Mouse (Mus musculus) heart, adult 11 months (tissue): ENCODE results near the gene Sgsm3.

Experiments used
- DNase-seq: peaks from one replicate; pipeline ENCODE4 v3.0.0; 2022

The Sgsm3 gene

DNA sequence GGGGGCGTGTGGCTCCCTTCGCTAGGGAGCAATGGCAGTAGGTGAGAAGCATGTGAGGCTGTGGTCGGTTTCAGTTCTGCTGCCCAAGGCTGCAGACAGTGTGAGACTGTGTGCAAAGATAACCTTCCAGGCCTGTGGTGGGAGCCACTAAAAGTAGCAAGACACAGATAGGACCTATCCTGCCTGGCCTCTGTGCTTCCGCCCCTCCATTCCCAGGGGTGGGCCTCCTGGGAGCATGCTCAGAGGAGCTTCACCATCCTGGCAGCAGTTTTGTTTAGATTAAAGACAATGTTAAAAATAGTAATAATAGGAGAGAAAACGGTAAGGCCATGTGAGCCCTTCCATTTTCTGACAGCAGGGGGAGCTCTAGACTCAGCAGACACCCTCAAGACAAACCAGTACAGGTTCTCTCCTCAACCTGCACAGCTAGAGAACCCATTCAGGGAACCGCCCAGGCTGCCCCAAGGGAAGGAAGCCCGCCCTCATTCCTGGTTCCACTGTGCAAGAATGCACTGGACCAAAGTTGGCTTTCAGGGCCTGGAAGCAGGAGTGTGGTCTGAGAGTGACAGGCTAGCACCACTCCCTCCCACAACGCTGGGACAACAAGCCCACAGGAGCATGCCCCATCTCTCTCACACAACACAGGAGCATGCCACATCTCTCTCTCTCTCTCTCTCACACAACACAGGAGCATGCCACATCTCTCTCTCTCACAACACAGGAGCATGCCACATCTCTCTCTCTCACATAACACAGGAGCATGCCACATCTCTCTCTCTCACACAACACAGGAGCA, 50.0 kb downstream of the Sgsm3 start:
- DNase-seq, result peak; percentile 96

GRCm38 (mm10) chr15:81030891-81031425, 53.4 kb downstream of the Sgsm3 start:
- peak; percentile 90 for DNase-seq

GRCm38 (mm10) chr15:81031611-81032010, 54.0 kb downstream of the Sgsm3 start:
- DNase-seq, result peak; percentile 95

GRCm38 (mm10) chr15:81032941-81033629, 55.5 kb downstream of the Sgsm3 start:
- no peak for DNase-seq

DNA sequence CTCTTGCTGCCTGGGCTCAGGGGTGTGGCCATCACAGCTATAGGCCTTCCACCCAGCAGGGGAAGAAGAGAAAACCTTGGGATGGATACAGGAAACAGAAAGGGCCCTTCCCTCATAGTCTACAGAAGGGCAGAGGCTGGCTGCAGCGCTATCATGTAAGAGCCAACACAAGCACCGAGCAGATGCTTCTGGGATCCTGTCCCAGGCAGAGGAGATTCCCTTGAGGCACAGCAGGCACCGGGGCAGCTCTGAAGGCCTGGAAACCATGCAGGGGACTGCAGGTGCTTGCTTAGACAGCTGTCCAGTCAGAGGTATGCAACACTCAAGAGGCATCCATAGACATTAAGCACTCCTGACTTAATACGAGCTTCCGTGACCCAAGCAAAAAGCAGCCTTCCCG, 56.6 kb downstream of the Sgsm3 start:
- no peak for DNase-seq

DNA sequence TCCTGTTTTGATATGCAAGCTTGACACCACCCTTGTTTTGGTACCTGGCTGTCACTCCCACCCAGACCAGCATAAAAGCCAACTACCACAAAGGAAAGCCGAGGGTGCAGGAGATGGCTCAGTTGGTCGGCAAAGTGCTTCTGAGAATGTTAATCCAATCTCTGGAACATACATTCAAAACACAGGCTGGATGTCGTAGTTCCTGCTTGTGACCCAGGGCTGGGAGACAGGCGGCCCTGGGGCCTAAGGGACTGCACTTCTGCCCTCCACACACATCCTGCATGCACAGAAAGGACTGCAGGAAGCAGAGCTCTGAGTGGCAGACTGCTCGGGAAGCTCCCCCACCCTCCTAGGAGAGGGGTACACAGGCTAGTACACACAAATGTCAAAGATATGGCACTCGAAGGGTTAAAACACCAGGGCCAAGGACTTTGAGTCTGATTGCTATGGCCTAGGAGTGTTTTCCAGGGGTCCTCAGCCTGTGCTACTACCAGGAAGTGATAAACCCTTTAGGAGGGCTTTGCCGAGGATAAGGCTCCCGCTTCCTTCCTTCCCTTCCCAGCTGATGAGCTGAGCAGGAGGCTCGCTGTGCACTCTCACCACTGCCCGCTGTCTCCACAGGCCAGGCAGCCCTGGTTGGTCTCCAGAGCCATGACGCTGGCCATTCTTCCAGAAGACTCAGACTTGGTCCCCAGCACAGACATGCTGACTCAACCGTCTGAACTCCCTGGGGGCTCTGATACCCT, 58.0 kb downstream of the Sgsm3 start:
- DNase-seq, result peak; percentile 97

- no peak for DNase-seq
These were observed 60.9 kb downstream of the Sgsm3 start for GRCm38 (mm10) chr15:81038419-81038818.

DNA sequence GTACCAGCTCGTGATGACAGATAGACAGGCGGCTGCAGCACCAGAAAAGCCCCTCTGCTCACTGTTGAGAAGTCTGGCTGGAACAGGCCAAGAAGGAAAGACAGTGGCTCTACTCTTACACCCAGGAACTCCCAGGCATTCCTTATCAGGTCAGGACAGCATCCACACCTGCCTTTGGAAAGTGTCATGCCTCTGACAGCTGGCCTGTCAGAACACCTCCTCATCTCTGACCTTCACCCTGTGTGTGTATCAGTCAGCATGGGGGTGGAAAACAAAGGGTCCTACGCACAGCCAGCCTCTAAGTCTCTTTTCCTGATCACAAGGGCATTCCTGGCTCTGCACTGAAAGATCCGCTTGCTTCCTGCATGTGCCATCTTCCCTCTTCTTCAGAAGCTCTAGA, 64.2 kb downstream of the Sgsm3 start:
- DNase-seq, result no peak

DNA sequence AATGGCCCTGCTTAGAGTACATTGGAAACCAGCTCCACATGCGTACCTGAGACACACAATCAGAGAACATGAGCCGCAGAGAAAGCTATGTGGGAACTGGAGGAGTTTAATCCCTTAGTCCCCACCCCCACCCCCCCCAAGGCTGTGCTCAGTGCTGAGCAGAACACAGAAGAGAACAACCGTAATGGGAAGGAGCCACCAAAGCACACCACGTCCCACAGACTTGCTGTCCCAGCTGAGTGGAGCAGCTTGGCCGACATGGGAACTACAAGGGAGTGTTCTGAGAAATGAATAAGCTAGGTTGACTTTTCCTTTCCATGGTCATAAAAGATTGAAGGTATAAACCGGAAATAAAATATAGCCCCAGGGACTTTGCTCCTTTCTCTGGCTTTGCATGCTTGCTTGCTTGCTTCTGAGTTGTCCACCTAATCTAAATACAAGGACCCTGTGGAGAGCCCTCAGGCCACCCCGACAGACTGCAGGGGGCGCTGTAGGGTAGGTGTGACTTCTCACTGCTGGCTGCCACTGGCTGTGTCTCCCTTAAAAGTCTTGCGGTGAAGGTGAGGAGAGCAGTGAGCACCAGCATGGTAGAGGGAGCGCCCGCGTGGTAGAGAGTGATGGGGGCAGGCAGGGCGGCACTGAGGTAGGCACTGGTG, 64.8 kb downstream of the Sgsm3 start:
- DNase-seq, result no peak

DNA sequence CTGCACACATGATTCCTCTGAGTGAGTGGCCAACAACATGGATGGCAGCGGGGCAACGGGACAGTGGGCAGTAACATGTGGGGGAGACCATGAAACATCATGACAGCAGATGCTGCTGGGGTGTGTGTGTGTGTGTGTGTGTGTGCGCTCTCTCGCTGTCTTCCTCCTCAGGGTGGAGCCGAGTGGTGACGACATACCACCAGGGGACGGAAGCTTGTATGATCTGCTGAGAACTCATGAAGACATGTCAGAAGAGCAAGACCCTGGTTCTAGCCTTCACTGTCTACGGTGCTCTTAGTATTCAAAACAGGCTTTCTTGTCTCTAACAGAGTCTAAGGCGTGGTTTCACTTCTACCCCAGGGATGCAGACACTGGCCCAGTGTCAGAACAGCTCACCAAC, 66.9 kb downstream of the Sgsm3 start:
- peak; percentile 93 for DNase-seq

DNA sequence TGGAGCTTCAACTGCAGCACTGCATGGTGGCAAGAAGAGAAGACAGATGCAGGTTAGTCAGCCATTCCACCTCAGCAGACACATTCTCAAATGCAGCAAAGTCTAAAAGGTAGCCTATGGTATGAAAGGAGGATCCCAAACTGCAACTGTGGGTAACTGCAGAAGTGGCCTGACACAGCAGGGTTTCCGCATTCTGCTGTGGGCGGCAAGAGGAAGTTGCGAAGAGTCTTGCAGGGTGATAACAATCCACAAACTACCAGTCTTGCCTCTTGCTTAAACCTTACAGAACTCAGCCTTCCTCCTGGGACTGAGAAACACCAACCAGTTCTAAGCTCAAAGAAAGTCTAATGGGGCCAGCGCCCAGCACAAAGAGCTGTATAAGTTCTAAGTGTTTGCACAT, 67.8 kb downstream of the Sgsm3 start:
- DNase-seq, result peak; percentile 95

DNA sequence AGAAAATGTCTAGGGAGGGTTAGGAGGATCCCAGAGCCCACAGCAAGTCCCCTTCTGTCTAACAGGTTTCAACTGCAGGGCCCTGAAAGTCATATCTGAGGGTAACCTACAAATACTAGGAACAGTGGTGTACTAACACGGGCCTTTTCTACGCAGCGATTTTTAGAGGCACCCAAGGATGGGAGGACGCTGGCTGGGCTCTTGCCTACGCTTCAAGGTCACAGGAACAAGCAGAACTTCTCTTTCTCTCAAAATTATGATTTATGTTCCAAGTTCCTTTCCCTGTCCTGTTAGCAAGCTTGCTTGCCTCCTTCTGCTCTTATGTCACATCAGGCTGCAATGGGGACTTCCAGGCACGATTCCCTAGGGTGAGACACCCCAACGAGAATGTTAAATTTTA, 68.5 kb downstream of the Sgsm3 start:
- no peak for DNase-seq

- DNase-seq, result peak; percentile 90
These were observed 69.9 kb downstream of the Sgsm3 start for GRCm38 (mm10) chr15:81047497-81047896.

DNA sequence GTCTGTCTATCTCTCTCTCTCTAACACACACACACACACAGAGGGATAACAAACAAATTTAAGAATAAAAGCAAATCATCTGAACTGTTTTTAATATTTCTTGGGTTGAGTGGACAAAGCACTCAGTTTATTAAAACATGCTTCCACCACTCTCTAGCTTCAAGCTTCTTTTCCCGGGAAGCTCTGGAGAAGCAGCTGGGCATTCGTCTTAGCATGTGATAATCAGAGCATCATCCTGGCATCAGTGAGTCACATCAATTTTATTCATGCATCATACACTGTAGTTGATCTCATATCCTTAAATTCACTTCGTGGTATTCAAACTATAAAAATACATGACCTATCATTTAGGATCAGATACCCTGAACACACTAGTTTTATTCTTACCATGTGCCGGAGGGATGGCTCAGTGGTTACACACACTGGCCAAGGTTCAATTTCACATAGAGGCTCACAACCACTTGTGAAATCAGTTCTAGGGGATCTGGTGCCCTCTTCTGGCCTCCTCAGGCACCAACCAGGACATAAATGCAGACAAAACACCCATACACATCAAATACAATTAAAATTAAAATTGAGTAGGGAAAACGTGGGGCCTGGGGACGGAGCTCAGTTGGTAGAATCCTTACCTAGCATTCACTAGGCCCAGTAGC, 72.0 kb downstream of the Sgsm3 start:
- DNase-seq, result no peak

DNA sequence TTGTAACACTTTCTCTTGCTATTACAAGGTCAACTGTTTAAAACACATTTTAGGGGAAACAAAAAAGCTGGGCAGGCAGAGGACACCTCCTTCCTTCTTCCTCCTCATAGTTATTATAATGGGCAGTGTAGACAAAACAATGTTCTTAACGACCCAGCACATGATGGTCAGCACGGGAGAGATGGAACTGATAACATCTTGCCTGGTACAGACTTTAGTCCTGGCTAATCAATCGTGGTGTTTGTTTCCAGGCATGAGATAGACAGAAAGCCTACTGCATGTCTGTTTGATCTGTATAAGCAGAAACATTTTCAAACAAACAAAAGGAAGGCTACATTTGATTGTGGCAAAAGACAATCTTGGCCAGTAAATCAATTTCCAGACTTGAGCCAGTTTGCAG, 72.9 kb downstream of the Sgsm3 start:
- no peak for DNase-seq

GRCm38 (mm10) chr15:81052491-81052890, 74.9 kb downstream of the Sgsm3 start:
- no peak for DNase-seq

GRCm38 (mm10) chr15:81055488-81055887, 77.9 kb downstream of the Sgsm3 start:
- DNase-seq, result no peak

DNA sequence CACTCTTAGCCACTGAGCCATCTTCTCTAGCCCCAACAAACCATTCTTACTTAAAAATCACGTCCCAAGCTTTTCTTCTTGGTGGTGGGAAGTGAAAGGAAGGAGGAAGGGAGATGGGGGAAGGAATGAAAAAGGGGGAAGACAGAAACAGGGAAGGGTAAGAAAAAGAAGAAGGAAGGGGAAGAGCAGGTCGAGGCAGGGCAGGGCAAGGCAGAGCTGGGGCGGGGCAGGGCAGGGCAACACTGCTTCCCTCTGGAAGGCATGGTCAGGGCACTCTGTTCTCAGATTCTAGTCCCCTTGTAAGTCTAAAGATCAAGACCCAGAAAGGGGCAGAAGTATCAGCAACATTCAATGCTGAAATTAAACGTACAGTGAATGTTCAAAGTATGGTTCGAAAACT, 80.2 kb downstream of the Sgsm3 start:
- DNase-seq, result no peak

DNA sequence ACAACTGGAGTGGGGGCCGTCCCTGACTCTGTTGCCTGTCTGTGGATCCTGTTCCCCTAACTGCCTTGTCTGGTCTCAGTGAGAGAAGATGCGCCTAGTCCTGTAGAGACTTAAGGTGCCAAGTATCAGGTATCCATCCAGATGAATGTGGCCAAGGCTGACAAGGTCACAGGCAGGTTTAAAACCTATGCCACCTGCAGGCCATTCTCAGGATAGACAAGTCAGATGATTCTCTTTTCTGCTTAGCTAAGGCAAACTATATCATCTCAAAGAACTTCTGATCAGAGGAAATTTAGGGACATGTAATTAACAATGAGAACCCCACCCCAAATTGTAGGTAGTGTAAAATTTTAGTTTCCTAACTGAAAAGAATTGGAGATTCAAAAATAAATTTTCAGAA, 83.4 kb downstream of the Sgsm3 start:
- DNase-seq, result no peak
